Mouse (Mus musculus): ENCODE results near the gene Sidt2.

The Sidt2 gene

GRCm38 (mm10) chr9:45911673-45912072, 43.4 kb downstream of the Sidt2 start:
- peak; percentile 67 for DNase-seq (ENCODE audit: low read depth)

DNA sequence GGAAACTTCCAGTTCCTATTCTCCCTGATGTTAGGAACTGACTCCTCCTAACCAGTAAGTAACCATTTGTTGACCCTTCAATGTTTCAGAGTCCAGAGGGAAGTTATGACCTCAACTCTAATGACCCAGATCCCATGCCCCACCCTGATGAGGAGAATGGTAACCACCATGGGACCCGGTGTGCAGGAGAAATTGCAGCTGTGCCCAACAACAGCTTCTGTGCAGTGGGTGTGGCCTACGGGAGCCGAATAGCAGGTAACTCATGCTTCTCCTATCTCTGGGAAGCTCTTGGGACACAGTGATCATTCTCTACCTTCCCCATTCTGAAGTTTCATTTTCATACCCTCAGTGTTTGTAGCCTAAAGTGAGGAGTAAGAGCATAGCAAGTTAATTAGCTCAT, 44.1 kb downstream of the Sidt2 start:
- DNase-seq (ENCODE audit: low read depth): no peak

DNA sequence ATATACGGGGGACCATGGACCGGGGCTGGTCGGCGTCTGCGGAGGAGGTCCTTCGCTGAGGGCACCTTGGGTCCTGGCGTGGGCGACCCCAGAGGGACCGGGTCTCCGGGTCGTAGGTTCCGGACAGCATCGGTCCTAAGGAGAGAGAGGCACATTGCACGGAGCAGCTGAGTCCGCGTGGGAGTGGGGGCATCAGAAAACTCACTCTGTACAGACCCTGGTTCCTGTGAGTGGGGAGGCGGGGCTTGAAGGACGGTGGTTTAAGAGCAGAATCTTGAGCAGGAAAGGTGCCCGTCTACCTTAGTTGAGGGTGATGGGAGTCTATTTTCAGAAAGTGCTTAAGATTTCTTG, 48.0 kb downstream of the Sidt2 start:
- DNase-seq (ENCODE audit: low read depth): no peak

GRCm38 (mm10) chr9:45906355-45907077, 48.5 kb downstream of the Sidt2 start, which contains the start of the genes Pcsk7 and Rnf214:
TSS of gene Pcsk7 (plus strand) at chr9:45906497.
TSS of gene Rnf214 (minus strand) at chr9:45906911.
- DNase-seq (ENCODE audit: low read depth): peak; percentile 91

DNA sequence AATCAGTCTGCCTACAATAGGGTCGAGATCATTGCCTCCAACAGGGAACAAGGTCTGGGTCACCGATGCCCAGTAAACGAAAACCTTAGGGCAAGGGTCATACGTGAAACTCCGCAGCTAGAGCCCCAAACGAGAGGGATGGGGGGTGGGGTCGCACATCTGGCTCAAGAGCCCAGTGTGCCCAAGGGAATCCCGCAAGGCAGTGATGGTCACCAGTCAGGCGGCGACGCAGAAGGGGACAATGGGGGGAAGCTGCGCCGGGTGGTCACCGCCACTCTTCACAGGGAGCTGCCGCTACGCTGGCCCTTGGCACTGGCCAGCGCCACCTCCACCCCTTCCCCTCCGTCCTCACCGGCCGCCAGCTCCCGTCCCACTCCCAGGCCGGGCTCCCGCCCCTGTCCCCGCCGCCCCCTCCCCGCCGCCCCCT, 49.2 kb downstream of the Sidt2 start:
- DNase-seq (ENCODE audit: low read depth): peak; percentile 39

GRCm38 (mm10) chr9:45905196-45905595, 49.9 kb downstream of the Sidt2 start:
- DNase-seq (ENCODE audit: low read depth): no peak

DNA sequence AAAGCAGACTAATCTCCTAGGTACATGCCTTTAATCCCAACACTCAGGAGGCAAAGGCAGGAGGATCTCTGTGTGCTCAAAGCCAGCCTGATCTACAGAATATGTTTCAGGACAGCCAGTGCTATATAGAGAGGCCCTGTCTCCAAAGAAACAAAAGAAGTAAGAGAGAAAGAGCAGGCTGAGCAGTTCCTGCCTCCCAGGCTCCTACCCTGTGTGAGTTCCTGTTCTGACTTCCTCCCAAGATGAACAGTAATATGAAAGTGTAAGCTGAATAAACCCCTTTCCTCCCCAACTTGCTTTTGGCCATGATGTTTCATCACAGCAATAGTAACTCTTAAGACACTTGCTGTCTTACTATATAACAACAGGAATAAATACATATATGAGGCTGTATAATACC, 61.4 kb downstream of the Sidt2 start:
- no peak for DNase-seq (ENCODE audit: low read depth)

Data from naive thymus-derived CD4-positive, alpha-beta T cell, adult 2 months (primary cell).